Mouse (Mus musculus) skeletal muscle tissue, adult 2 months (tissue): ENCODE data around the gene Strap.
"Not testable (repeated sequence)": the region's sequence is repeated elsewhere in the genome, so short reads cannot be mapped to it uniquely, and the experiment has no call there.

Source experiments
- DNase-seq: peaks from one replicate; pipeline ENCODE4 v3.0.0-alpha.2; 2012; ENCODE audit warnings: low read depth, low spot score

The Strap gene

DNA sequence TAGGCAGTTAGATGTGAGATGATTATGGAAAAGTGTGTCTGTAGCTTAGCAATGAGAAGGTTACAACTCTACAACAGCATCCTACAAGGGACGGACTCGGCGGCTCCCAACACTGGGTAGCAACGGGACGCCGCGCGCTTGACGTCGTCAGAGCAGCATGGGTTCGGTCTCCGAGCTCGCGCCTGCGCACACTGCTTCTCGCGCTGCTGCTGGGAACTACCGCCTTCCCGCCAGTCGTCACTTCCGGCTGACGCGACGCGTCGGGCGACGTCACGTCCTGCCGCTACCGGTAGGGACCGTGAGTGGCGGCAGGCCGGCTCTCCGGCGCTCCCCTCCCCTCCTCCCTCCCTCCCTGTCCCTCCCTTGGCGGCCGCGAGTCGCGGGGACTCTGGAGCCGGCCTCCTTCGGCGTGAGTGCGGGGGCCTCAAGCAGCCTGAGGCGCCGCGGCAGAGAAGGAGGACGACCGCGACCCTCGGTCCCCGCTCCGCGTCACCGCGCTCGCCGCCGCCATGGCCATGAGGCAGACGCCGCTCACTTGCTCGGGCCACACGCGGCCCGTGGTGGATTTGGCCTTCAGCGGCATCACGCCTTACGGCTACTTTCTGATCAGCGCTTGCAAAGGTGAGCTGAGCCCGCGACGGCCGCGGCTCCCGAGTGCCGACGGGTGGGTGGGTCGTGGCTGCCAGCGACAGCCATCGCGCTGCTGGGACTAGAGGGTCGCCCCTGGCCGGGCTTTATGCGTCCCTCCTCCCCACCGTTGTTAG, at the start of gene Strap:
Gene Strap, plus strand, starts transcription at position 233 of the 764 bp plus-strand sequence.
- DNase-seq, result peak; percentile 98

DNA sequence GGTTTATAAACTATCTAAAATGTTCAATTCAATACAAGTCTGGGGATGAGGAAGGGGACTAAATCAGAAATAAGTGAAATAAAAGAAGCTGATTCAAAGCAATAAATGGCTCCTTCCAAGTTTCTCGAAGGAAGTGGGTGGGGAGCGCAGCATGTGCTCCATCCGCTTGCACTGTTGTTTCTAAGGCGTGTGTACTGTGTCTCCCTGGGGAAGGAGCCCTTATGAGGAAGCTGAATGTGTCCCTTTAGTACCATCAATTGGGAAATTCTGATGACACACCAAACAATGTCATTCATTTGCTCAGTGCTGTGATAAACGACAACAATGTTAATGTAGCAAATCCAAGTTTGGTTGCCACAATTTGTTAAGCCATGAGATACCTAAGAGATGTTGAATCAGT, 47.2 kb upstream of the Strap start:
- no peak for DNase-seq

GRCm38 (mm10) chr6:137688079-137688478, 46.8 kb upstream of the Strap start:
- DNase-seq, result no peak

DNA sequence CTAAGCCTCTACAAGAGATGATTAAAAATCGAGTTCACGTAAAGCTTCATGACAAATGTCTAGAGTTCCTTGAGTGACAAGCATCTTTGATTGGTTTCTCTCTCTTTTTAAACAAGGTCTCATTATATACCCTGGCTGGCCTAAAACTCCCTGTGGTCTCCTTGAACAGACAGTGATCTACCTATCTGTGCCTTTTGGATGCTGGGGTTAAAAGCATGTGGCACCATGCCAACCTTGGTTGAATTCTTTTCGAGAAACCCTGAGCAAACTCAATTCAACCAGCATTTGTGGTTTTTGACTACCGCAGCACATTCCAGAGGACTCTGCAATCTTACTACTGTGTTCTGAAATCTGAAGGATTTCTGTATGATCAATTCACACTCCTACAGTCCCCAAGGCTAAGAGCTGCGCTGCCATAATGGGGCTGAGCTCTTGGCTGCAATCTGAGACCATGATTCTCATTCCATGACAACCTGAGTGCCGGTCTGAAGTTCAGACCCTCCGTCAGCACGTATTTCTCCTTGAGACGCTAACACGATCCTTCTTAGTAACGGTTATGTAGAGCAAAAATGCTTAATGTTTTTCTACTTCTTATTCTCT, 46.3 kb upstream of the Strap start:
- no peak for DNase-seq

GRCm38 (mm10) chr6:137690550-137691119, 44.2 kb upstream of the Strap start:
- DNase-seq, result peak; percentile 44

GRCm38 (mm10) chr6:137694310-137694709, 40.6 kb upstream of the Strap start:
- DNase-seq, result no peak

GRCm38 (mm10) chr6:137695046-137695445, 39.8 kb upstream of the Strap start:
- no peak for DNase-seq

- no peak for DNase-seq
Observed at GRCm38 (mm10) chr6:137696445-137697204, 38.3 kb upstream of the Strap start.

DNA sequence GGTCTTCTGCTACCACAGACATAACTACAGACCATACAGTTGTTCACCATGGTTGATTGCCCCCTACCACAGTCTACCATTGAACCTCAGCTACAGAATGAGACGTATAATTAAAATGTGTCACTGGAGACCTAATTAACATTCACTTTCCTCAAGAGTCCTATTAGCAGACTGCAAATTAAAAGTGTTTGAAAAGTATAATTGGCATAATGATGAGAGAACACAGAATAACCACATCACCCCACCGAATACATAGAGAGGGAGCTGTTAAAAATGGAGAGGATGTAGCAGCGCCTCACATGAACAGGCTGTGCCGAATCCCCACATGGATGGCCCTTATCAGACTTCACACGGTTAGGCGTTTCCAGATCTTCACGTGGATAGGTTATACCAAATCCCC, 35.4 kb upstream of the Strap start:
- DNase-seq, result no peak

GRCm38 (mm10) chr6:137702186-137702585, 32.7 kb upstream of the Strap start:
- DNase-seq, result no peak

- peak; percentile 55 for DNase-seq
Observed at GRCm38 (mm10) chr6:137702918-137703317, 32.0 kb upstream of the Strap start.

- DNase-seq, result no peak
Observed at GRCm38 (mm10) chr6:137703431-137703830, 31.4 kb upstream of the Strap start.

- no peak for DNase-seq
Observed at GRCm38 (mm10) chr6:137704300-137704939, 30.5 kb upstream of the Strap start.

DNA sequence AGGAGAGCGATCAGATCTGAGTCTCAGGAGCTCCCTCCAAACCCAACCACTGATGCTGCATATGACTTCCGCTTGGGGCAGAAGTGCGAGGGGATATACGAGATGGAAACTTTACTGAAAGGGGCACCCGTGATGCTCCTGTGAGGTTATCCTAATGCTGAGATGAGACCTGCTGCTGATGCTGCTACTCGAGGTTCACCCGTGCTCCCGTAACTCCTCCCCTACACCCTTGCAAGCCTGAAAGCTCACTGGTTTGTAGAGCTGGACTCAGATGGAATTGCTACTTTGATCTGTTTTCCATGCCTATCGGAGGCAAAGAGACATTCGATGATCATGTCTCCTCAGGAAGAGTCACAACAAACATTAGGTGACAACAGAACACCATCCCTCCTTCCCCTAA, 28.7 kb upstream of the Strap start:
- DNase-seq, result no peak

GRCm38 (mm10) chr6:137708726-137709405, 26.0 kb upstream of the Strap start:
- DNase-seq, result not testable (repeated sequence)

- DNase-seq, result peak; percentile 61
Observed at GRCm38 (mm10) chr6:137710179-137711037, 24.5 kb upstream of the Strap start.

- no peak for DNase-seq
Observed at GRCm38 (mm10) chr6:137712654-137713309, 22.1 kb upstream of the Strap start.

GRCm38 (mm10) chr6:137713310-137713664, 21.6 kb upstream of the Strap start:
- DNase-seq, result no peak

DNA sequence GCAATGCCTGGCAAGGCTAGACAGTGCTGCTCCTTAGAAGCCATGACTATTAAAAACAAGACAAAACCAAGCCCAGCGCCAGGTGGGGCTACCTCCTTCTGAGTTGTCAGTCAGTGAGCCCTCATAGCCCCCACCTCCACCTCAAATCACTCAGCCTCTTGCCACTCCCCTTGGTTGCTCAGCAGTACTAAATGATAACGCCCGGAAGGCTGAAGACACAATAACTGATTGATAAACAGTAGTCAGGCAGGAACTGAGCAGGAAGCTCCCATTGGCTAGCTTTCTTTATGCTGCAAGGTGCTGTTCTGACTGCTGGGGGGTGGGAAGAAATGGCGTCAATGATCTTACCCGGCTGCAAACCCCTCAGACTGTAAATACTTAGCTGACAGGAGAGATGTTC, 18.1 kb upstream of the Strap start:
- DNase-seq, result no peak
